ENCODE assay signal across 8 mouse cellular contexts in the genomic region with DNA sequence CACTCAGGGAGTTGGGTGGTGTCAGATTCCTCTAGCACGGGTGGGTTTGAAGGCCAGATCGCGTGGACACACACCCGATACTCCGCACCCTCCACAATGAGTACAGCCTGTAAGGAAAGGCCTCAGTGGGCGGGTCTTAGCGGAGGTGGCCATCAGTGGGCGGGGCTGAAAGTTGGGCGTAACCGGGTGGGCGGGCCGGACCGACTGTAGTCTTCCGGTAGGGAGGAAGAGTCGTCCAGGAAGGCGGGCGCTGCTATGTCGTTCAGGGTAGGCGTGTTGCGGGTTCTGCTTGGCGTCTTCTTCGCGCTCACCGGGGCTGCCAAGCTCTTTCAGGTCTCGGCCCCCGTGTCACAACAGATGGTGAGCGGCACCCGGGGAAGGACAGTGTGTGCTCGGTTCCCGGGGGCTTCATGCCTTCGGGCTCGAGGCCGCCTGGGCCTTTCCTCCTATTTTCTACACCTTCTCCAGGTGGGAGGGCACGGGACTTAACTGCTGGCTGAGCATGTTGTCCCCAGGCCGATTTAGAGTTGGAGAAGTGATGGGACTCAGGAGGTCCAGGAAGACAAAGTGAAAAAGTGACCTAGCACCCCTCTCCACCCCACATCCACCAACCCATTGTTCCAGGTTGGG. TPM values are rescaled to one million over a fixed set of nuclear protein-coding genes. Genes with fewer than 3 reads are reported as not detected.
A peak's percentile ranks its signal among the peaks of the same experiment; 100 is the strongest.
DNase-seq lines count a peak whose midpoint lies in the region; ATAC-seq and TF ChIP-seq lines count a peak whose summit lies in the region.

No protein-coding gene starts in this region.

- no peaks in the 10 kb centered on the region for H3K27me3 ChIP-seq in G1E (ENCODE audit: insufficient read depth, low read length)
- H3K27me3 ChIP-seq in forebrain, embryonic 16.5 days (replicated peaks; ENCODE audit: control insufficient read depth, insufficient read depth, low read length), result no peaks in the 10 kb centered on the region
- H3K27me3 ChIP-seq in lung, embryonic 14.5 days (ENCODE audit: insufficient read depth, low read length), result no peaks in the 10 kb centered on the region

- no peak for TF ChIP-seq CTCF in G1E (IDR thresholded peaks at IDR 0.05; ENCODE audit: low read depth, low read length)
- TF ChIP-seq CTCF in layer of hippocampus, adult 2 months (conservative IDR thresholded peaks at IDR 0.05), result no peak
- no peak for TF ChIP-seq CTCF in lung, embryonic 14.5 days (IDR thresholded peaks at IDR 0.05; ENCODE audit: low read depth)

- H3K4me1 ChIP-seq in G1E (ENCODE audit: insufficient read depth, low read depth, low read length), result peaks cover 24% of the 10 kb centered on the region
- H3K4me1 ChIP-seq in forebrain, embryonic 16.5 days (replicated peaks; ENCODE audit: control insufficient read depth, insufficient read depth, low read length), result peaks cover 10% of the 10 kb centered on the region
- H3K4me1 ChIP-seq in lung, embryonic 14.5 days (ENCODE audit: insufficient read depth), result no peaks in the 10 kb centered on the region

- peak overlapping the region; percentile 77 for H3K4me3 ChIP-seq in G1E (ENCODE audit: low read depth, low read length)
- H3K4me3 ChIP-seq in forebrain, embryonic 16.5 days (replicated peaks; ENCODE audit: low read length), result peak overlapping the region; percentile 53
- H3K4me3 ChIP-seq in layer of hippocampus, adult 2 months, result peak overlapping the region; percentile 57
- peak overlapping the region; percentile 56 for H3K4me3 ChIP-seq in lung, embryonic 14.5 days (ENCODE audit: low read depth, low read length)

- peak overlapping the region; percentile 67 for H3K9ac ChIP-seq in forebrain, embryonic 16.5 days (replicated peaks; ENCODE audit: low read depth, low read length)
- H3K9ac ChIP-seq in lung, embryonic 14.5 days, result peak overlapping the region; percentile 72

- H3K27ac ChIP-seq in forebrain, embryonic 16.5 days (ENCODE audit: low read length), result no peak overlapping the region
- no peak overlapping the region for H3K27ac ChIP-seq in layer of hippocampus, adult 2 months
- H3K27ac ChIP-seq in lung, embryonic 14.5 days (ENCODE audit: low read depth), result 0 out of 2 replicates have a peak overlapping the region, but pooled peaks have one; percentile 19

- peak; percentile 96 for ATAC-seq in G1E (ENCODE audit: extremely low read depth, insufficient number of reproducible peaks, low FRiP score, poor library complexity, severe bottlenecking)
- peak; percentile 91 for ATAC-seq in forebrain, embryonic 16.5 days
- ATAC-seq in lung, embryonic 14.5 days (ENCODE audit: insufficient read depth), result peak; percentile 99

- H3K4me2 ChIP-seq in forebrain, embryonic 16.5 days (ENCODE audit: low read length), result peak overlapping the region; percentile 65
- peak overlapping the region; percentile 90 for H3K4me2 ChIP-seq in lung, embryonic 14.5 days

- peak; percentile 88 for DNase-seq in G1E (ENCODE audit: low spot score)
- DNase-seq in cerebellum, adult 18-20 months, result peak; percentile 78 to 83
- peak; percentile 76 to 83 for DNase-seq in heart, postnatal 36 days
- peak; percentile 33 to 53 for DNase-seq in layer of hippocampus, adult 2 months (ENCODE audit: low spot score in 2 of 2)
- peak; percentile 97 for DNase-seq in lung, embryonic 14.5 days
- peak; percentile 80 for DNase-seq in ovary, adult 18-20 months (ENCODE audit: low spot score)
- DNase-seq in thymus, postnatal 0 days (ENCODE audit: low spot score), result peak; percentile 91

- H3K36me3 ChIP-seq in G1E (replicated peaks), result peaks cover 28% of the 10 kb centered on the region
- H3K36me3 ChIP-seq in forebrain, embryonic 16.5 days (ENCODE audit: control insufficient read depth, insufficient read depth), result peaks cover 2% of the 10 kb centered on the region; the same call in 1 of the 2 replicates
- no peaks in the 10 kb centered on the region for H3K36me3 ChIP-seq in lung, embryonic 14.5 days (ENCODE audit: insufficient read depth)

- H3K9me3 ChIP-seq in G1E (replicated peaks), result no peaks in the 10 kb centered on the region
- H3K9me3 ChIP-seq in forebrain, embryonic 16.5 days (ENCODE audit: control insufficient read depth, low read length), result no peaks in the 10 kb centered on the region
- H3K9me3 ChIP-seq in lung, embryonic 14.5 days (ENCODE audit: low read depth, low read length), result no peaks in the 10 kb centered on the region

- 2% methylated on average over 35 of the region's 35 CpGs for WGBS in forebrain, embryonic 16.5 days
- 1% methylated on average over 35 of the region's 35 CpGs for WGBS in lung, embryonic 14.5 days

- intact Hi-C loops in heart, postnatal 36 days (cut with DNase I), result no loop called here

RNA-seq across cellular contexts. Expression of gene Tmem35b, which starts 2.5 kb away (rescaled TPM):
- total RNA-seq in G1E (2014; fragmentation: Nextera tagmentation) (25.4 and 25.7 TPM in 2 replicates), G1E (2017) (9.6 and 12.4 TPM in 2 replicates)
- 0.80 and 1.5 TPM in 2 replicates for polyA plus RNA-seq in G1E (2012)
- polyA plus RNA-seq in forebrain, embryonic 16.5 days (2015; fragmentation: Nextera tagmentation; extraction: Ambion mirVana), result 12.6 and 14.6 TPM in 2 replicates
- 1 to 10 TPM; 1.8 to 2.0 TPM for total RNA-seq in heart, postnatal 36 days (2021)
- total RNA-seq in layer of hippocampus, adult 2 months (2021), result 1 to 10 TPM; 5.5 to 5.8 TPM
- polyA plus RNA-seq in lung, embryonic 14.5 days (2014; fragmentation: Nextera tagmentation; extraction: Ambion mirVana), result 13.1 and 14.9 TPM in 2 replicates
- polyA plus RNA-seq in thymus, postnatal 0 days (2015; fragmentation: Nextera tagmentation; extraction: Ambion mirVana), result 18.4 and 22.2 TPM in 2 replicates

RNA-seq across cellular contexts. Expression of gene Dlgap3, which starts 43.1 kb away (rescaled TPM):
- total RNA-seq in G1E (2014; fragmentation: Nextera tagmentation), result not detected in 2 replicates
- total RNA-seq in G1E (2017), result 0.05 and 0.06 TPM in 2 replicates
- polyA plus RNA-seq in G1E (2012), result not detected in 2 replicates
- polyA plus RNA-seq in forebrain, embryonic 16.5 days (2015; fragmentation: Nextera tagmentation; extraction: Ambion mirVana), result 7.7 and 8.3 TPM in 2 replicates
- under 1 TPM; 0.22 to 0.25 TPM for total RNA-seq in heart, postnatal 36 days (2021)
- total RNA-seq in layer of hippocampus, adult 2 months (2021), result 100 to 1,000 TPM; 283 to 292 TPM
- polyA plus RNA-seq in lung, embryonic 14.5 days (2014; fragmentation: Nextera tagmentation; extraction: Ambion mirVana), result 0.97 and 1.4 TPM in 2 replicates
- polyA plus RNA-seq in thymus, postnatal 0 days (2015; fragmentation: Nextera tagmentation; extraction: Ambion mirVana), result 0.55 and 0.80 TPM in 2 replicates

RNA-seq across cellular contexts. Expression of gene Zmym6, which starts 48.8 kb away (rescaled TPM):
- total RNA-seq in G1E (2014; fragmentation: Nextera tagmentation) (29.5 and 44.9 TPM in 2 replicates), G1E (2017) (25.7 and 35.3 TPM in 2 replicates)
- 0.50 and 1.0 TPM in 2 replicates for polyA plus RNA-seq in G1E (2012)
- polyA plus RNA-seq in forebrain, embryonic 16.5 days (2015; fragmentation: Nextera tagmentation; extraction: Ambion mirVana), result 36.3 and 38.8 TPM in 2 replicates
- 1 to 10 TPM; 8.0 to 8.9 TPM for total RNA-seq in heart, postnatal 36 days (2021)
- 10 to 100 TPM; 34.9 to 41.7 TPM for total RNA-seq in layer of hippocampus, adult 2 months (2021)
- polyA plus RNA-seq in lung, embryonic 14.5 days (2014; fragmentation: Nextera tagmentation; extraction: Ambion mirVana), result 17.8 and 18.7 TPM in 2 replicates
- polyA plus RNA-seq in thymus, postnatal 0 days (2015; fragmentation: Nextera tagmentation; extraction: Ambion mirVana), result 11.0 and 11.1 TPM in 2 replicates

Comparison
In these comparisons a context has a peak if more than half of its experiments do, and no peak if none do; other contexts are left out.
1. DNase-seq: peak in every context shown above with its lines; median percentile 97 in lung, embryonic 14.5 days; 91 in thymus, postnatal 0 days; 88 in G1E; 80 in cerebellum, adult 18-20 months; 80 in ovary, adult 18-20 months; 80 in heart, postnatal 36 days; 43 in layer of hippocampus, adult 2 months.